Mouse (Mus musculus): Measurements from ENCODE around the gene F10.

- TF ChIP-seq CTCF (IDR thresholded peaks at IDR 0.05; ENCODE audit: insufficient read depth, low read length): no peak
- TF ChIP-seq POLR2A (IDR thresholded peaks at IDR 0.05; ENCODE audit: borderline replicate concordance, extremely low read depth, low read depth, low read length): no peak
Measured at GRCm38 (mm10) chr8:12994468-12994867, 42.6 kb upstream of the F10 start.

Data from lung, adult 2 months (tissue).